Mouse (Mus musculus) CH12.LX (cell line): ENCODE data around the gene Dlg2. TPM values are rescaled to one million over a fixed set of nuclear protein-coding genes. Genes with fewer than 3 reads are reported as not detected.

Experiments used
- DNase-seq: peaks from one replicate; pipeline ENCODE4 v3.0.0-alpha.2; 2013; ENCODE audit errors: extremely low read depth
- H3K27ac ChIP-seq: 2 replicates; pipeline ENCODE4 v1.5.1; 2012; ENCODE audit warnings: low read depth, mild to moderate bottlenecking, control low read depth, moderate library complexity; ENCODE audit not compliant: insufficient read depth
- H3K27me3 ChIP-seq: replicated peaks from 2 replicates; pipeline ENCODE3; 2012; ENCODE audit warnings: inconsistent platforms
- H3K36me3 ChIP-seq, 2 experiments: replicated peaks in 1 of 2; 2 replicates each; pipeline versions ENCODE3 to v1.6.1; 2012; ENCODE audit warnings: inconsistent platforms in 1 of 2, low read length in 1 of 2, mild to moderate bottlenecking in 1 of 2, mixed read lengths in 1 of 2, moderate library complexity in 1 of 2; ENCODE audit not compliant: control insufficient read depth in 1 of 2, insufficient read depth in 1 of 2
- H3K4me1 ChIP-seq, 2 experiments: 2 replicates each; pipeline ENCODE4 v1.6.1; 2012; ENCODE audit warnings: inconsistent platforms in 1 of 2, moderate library complexity in 1 of 2; ENCODE audit not compliant: insufficient read depth in 2 of 2, control insufficient read depth in 1 of 2
- H3K4me2 ChIP-seq: 2 replicates; pipeline ENCODE4 v1.6.1; 2012; ENCODE audit warnings: low read depth, mild to moderate bottlenecking, control low read depth; ENCODE audit not compliant: poor library complexity, insufficient read depth, severe bottlenecking
- H3K4me3 ChIP-seq, 3 experiments: fragments of 150-350 bp in 1 of 3; sonication (generic) in 1 of 3; replicated peaks in 1 of 3; 2 replicates each; pipeline versions ENCODE3 to v1.5.1; 2011 to 2012; ENCODE audit warnings: low read depth in 2 of 3, low read length in 2 of 3, mild to moderate bottlenecking in 2 of 3, moderate library complexity in 2 of 3, control low read depth in 1 of 3, improper control_type of control experiment in 1 of 3, inconsistent platforms in 1 of 3, mixed read lengths in 1 of 3; ENCODE audit not compliant: poor library complexity in 1 of 3
- H3K79me2 ChIP-seq: replicated peaks from 2 replicates; pipeline ENCODE4 v1.6.1; 2012; ENCODE audit warnings: mild to moderate bottlenecking, moderate library complexity; ENCODE audit not compliant: control insufficient read depth, poor library complexity, insufficient read depth, severe bottlenecking; ENCODE audit errors: extremely low read depth
- H3K9ac ChIP-seq: 2 replicates; pipeline ENCODE4 v1.6.1; 2012; ENCODE audit warnings: low read depth, mild to moderate bottlenecking, control low read depth, moderate library complexity; ENCODE audit not compliant: insufficient read depth
- H3K9me3 ChIP-seq: replicated peaks from 2 replicates; pipeline ENCODE3; 2012; ENCODE audit warnings: low read length, inconsistent platforms, mixed read lengths
- CHD2 ChIP-seq: IDR thresholded peaks from 2 replicates; pipeline ENCODE4 v1.6.1; 2011; ENCODE audit warnings: low read length, improper control_type of control experiment
- EP300 ChIP-seq: IDR thresholded peaks from 2 replicates; pipeline ENCODE4 v1.6.1; 2011; ENCODE audit warnings: low read length, improper control_type of control experiment
- GABPA ChIP-seq: IDR thresholded peaks from 2 replicates; pipeline ENCODE4 v1.6.1; 2012; ENCODE audit warnings: low read depth, low read length, improper control_type of control experiment, inconsistent platforms; ENCODE audit not compliant: insufficient replicate concordance
- IRF4 ChIP-seq: IDR thresholded peaks from 2 replicates; pipeline ENCODE4 v1.6.1; 2014; ENCODE audit warnings: low read depth, mild to moderate bottlenecking, inconsistent platforms, low read length, improper control_type of control experiment
- JUN ChIP-seq: IDR thresholded peaks from 2 replicates; pipeline ENCODE4 v1.6.1; 2011; ENCODE audit warnings: low read depth, mild to moderate bottlenecking, low read length, improper control_type of control experiment, moderate library complexity; ENCODE audit not compliant: insufficient read depth
- MAFK ChIP-seq: IDR thresholded peaks from 2 replicates; pipeline ENCODE4 v1.6.1; 2011; ENCODE audit warnings: low read length, improper control_type of control experiment; ENCODE audit not compliant: insufficient replicate concordance
- MAZ ChIP-seq: IDR thresholded peaks from 2 replicates; pipeline ENCODE4 v1.6.1; 2012; ENCODE audit warnings: low read depth, mild to moderate bottlenecking, inconsistent platforms, low read length, improper control_type of control experiment, moderate library complexity
- MEF2A ChIP-seq: IDR thresholded peaks from 2 replicates; pipeline ENCODE4 v1.6.1; 2014; ENCODE audit warnings: low read depth, mild to moderate bottlenecking, inconsistent platforms, low read length, improper control_type of control experiment, borderline replicate concordance
- MXI1 ChIP-seq: IDR thresholded peaks from 2 replicates; pipeline ENCODE4 v1.6.1; 2011; ENCODE audit warnings: mild to moderate bottlenecking, low read depth, low read length, improper control_type of control experiment
- NRF1 ChIP-seq: IDR thresholded peaks from 2 replicates; pipeline ENCODE4 v1.6.1; 2014; ENCODE audit warnings: low read depth, mild to moderate bottlenecking, inconsistent platforms, low read length, improper control_type of control experiment, moderate library complexity
- PAX5 ChIP-seq: IDR thresholded peaks from 2 replicates; pipeline ENCODE4 v1.6.1; 2012; ENCODE audit warnings: low read length, inconsistent platforms, mixed read lengths
- POLR2A ChIP-seq: IDR thresholded peaks from 2 replicates; pipeline ENCODE4 v1.6.1; 2011; ENCODE audit warnings: low read depth, mild to moderate bottlenecking, improper control_type of control experiment, low read length
- POLR2AphosphoS2 ChIP-seq: IDR thresholded peaks from 2 replicates; pipeline ENCODE4 v1.6.1; 2011; ENCODE audit warnings: low read depth, low read length, improper control_type of control experiment
- RAD21 ChIP-seq: IDR thresholded peaks from 2 replicates; pipeline ENCODE4 v1.6.1; 2011; ENCODE audit warnings: low read depth, mild to moderate bottlenecking, low read length, improper control_type of control experiment, moderate library complexity
- SIN3A ChIP-seq: IDR thresholded peaks from 2 replicates; pipeline ENCODE4 v1.6.1; 2012; ENCODE audit warnings: low read length, improper control_type of control experiment, inconsistent platforms
- TBP ChIP-seq: conservative IDR thresholded peaks from 2 replicates; pipeline ENCODE4 v1.6.1; 2011; ENCODE audit warnings: low read depth, low read length, improper control_type of control experiment
- ZC3H11A ChIP-seq: IDR thresholded peaks from 2 replicates; pipeline ENCODE4 v1.6.1; 2012; ENCODE audit warnings: low read depth, mild to moderate bottlenecking, inconsistent platforms, low read length, improper control_type of control experiment
- ZKSCAN1 ChIP-seq: IDR thresholded peaks from 2 replicates; pipeline ENCODE4 v1.6.1; 2012; ENCODE audit warnings: low read depth, inconsistent platforms, low read length, improper control_type of control experiment, borderline replicate concordance
- ZMIZ1 ChIP-seq: IDR thresholded peaks from 2 replicates; pipeline ENCODE4 v1.6.1; 2012; ENCODE audit warnings: low read depth, mild to moderate bottlenecking, inconsistent platforms, low read length, improper control_type of control experiment
- ZNF384 ChIP-seq: IDR thresholded peaks from 2 replicates; pipeline ENCODE4 v1.6.1; 2012; ENCODE audit warnings: low read depth, low read length, improper control_type of control experiment, inconsistent platforms
- dilution Hi-C: fragments of 300-500 bp; cut with MboI; formaldehyde crosslinking; loops from 2 replicates; pipeline ENCODE4 v1.14.3; 2020; ENCODE audit warnings: low sequenced_read_pairs; ENCODE audit not compliant: extremely low pct_unique_long_range_greater_than_20kb, extremely low pct_ligation_motif_present
- in situ Hi-C: fragments of 300-500 bp; cut with MboI; formaldehyde crosslinking; loops from 3 replicates; pipeline ENCODE4 v1.14.3; 2019; ENCODE audit warnings: low sequenced_read_pairs, low pct_ligation_motif_present, low pct_unique_long_range_greater_than_20kb, mixed read lengths
- polyA plus RNA-seq: library from polyadenylated mRNA; unstranded; fragments of >175 nt; gene quantifications from 2 replicates; pipeline ENCODE4 v1.2.1, GENCODE M21; 2012; ENCODE audit warnings: low read depth; ENCODE audit not compliant: insufficient read length
- total RNA-seq, 2 experiments: library from RNA; depleted of rRNA; stranded (reverse); fragments of 300-350 nt in 1 of 2; fragments of >200 nt in 1 of 2; gene quantifications; 2 replicates each; pipeline ENCODE4 v1.2.3; 2012 to 2014

The Dlg2 gene
- total and polyA plus RNA-seq, 3 experiments = 0.36 TPM; not detected in 2

- no peaks in the 10 kb centered on the region for H3K27me3 ChIP-seq
- dilution Hi-C loops = no loop called here
- no peaks in the 10 kb centered on the region for H3K4me1 ChIP-seq
- no peak overlapping the region for H3K27ac ChIP-seq
- no peak overlapping the region for H3K4me3 ChIP-seq
- in situ Hi-C loops = no loop called here
- H3K4me2 ChIP-seq = no peak overlapping the region
- DNase-seq = no peak
- no peak overlapping the region for H3K9ac ChIP-seq
- no peaks in the 10 kb centered on the region for H3K79me2 ChIP-seq
- H3K9me3 ChIP-seq = no peaks in the 10 kb centered on the region
- H3K36me3 ChIP-seq = no peaks in the 10 kb centered on the region
- TF ChIP-seq RAD21 (no peak), MEF2A (no peak)
Measured at GRCm38 (mm10) chr7:91369821-91370321, 893.4 kb downstream of the Dlg2 start.

- H3K79me2 ChIP-seq = no peaks in the 10 kb centered on the region
- dilution Hi-C loops = no loop called here
- no peak for DNase-seq
- H3K36me3 ChIP-seq = no peaks in the 10 kb centered on the region
- in situ Hi-C loops = no loop called here
- TF ChIP-seq EP300 = no peak
- TF ChIP-seq ZKSCAN1 = no peak
- no peak for TF ChIP-seq POLR2AphosphoS2
- TF ChIP-seq CHD2 = no peak
- TF ChIP-seq NRF1 = no peak
- no peak for TF ChIP-seq POLR2A
- no peak for TF ChIP-seq MXI1
- TF ChIP-seq MEF2A = no peak
- no peak for TF ChIP-seq PAX5
- TF ChIP-seq GABPA = no peak
- H3K4me2 ChIP-seq = no peak overlapping the region
- no peak overlapping the region for H3K27ac ChIP-seq
- H3K9me3 ChIP-seq = no peaks in the 10 kb centered on the region
- H3K9ac ChIP-seq = no peak overlapping the region
- no peaks in the 10 kb centered on the region for H3K27me3 ChIP-seq
- H3K4me1 ChIP-seq = no peaks in the 10 kb centered on the region
- H3K4me3 ChIP-seq = no peak overlapping the region
Measured at GRCm38 (mm10) chr7:91382281-91382680, 905.8 kb downstream of the Dlg2 start.

GRCm38 (mm10) chr7:91383873-91384272 lies 907.4 kb downstream of the Dlg2 start:
- dilution Hi-C loops = no loop called here
- no peak overlapping the region for H3K27ac ChIP-seq
- no peaks in the 10 kb centered on the region for H3K36me3 ChIP-seq
- no peak for DNase-seq
- no peaks in the 10 kb centered on the region for H3K79me2 ChIP-seq
- no peaks in the 10 kb centered on the region for H3K9me3 ChIP-seq
- in situ Hi-C loops = no loop called here
- H3K9ac ChIP-seq = no peak overlapping the region
- no peak overlapping the region for H3K4me3 ChIP-seq
- no peaks in the 10 kb centered on the region for H3K27me3 ChIP-seq
- H3K4me2 ChIP-seq = no peak overlapping the region
- H3K4me1 ChIP-seq = no peaks in the 10 kb centered on the region
- no peak for TF ChIP-seq MAFK
- no peak for TF ChIP-seq POLR2AphosphoS2
- no peak for TF ChIP-seq SIN3A
- TF ChIP-seq ZMIZ1 = no peak
- TF ChIP-seq ZNF384 = no peak
- TF ChIP-seq JUN = no peak
- no peak for TF ChIP-seq POLR2A
- TF ChIP-seq IRF4 = no peak
- no peak for TF ChIP-seq ZC3H11A
- TF ChIP-seq TBP = no peak
- TF ChIP-seq MAZ = no peak
- no peak for TF ChIP-seq ZKSCAN1
- no peak for TF ChIP-seq MXI1
